Mouse (Mus musculus): ENCODE measurements at regions not wholly inside any gene's neighbourhood (a gene's known extent, or its start where the extent isn't known, plus 50 kb on each side); places are given as distances from the start of the nearest gene placed in this dataset.

DNA sequence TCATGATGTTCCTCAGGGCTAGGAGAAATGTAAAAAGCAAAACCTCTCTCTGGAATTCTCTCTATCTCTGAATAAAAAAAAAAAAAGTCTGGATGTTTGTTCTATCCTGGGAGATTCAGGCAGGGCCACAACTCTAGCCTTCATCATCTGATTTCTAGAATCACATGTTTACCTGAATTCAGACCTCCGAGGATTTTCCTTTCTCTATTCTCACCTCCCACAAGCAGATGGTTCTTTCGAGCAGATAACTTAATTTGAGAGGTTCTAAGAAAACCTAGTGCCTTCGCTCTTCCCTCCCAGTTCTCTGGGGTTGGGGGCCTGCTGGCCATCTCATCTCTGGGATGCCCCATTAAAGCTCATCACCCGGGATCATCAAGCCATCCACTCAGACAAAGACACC lies 219.3 kb upstream of the Snx19 start:
- WGBS (ENCODE audit: insufficient replicate concordance): 54% methylated on average over 4 of the region's 4 CpGs

DNA sequence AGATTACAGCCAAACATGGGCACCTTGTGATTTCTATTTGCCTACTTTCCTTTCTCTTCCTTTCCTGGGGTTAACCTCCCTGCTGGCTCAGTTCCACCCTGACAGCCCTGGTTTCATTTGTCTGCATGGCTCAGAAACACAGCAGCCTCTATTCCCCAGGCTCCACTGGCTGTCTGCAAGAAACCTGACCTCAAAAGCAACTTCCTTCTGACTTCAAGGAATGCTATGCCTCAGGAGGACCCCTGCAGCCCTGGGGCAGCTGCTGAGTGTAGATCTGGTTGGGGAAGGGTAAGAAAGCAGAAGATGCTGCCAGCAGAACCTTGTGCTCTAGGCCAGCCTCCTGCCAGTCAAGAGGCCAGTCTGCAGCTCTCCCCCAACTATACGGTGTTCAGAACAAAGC lies 217.1 kb upstream of the Snx19 start:
- H3K4me2 ChIP-seq (ENCODE audit: low read depth): no peak overlapping the region
- no peaks in the 10 kb centered on the region for H3K27me3 ChIP-seq (ENCODE audit: control insufficient read depth, insufficient read depth, low read length)
- no peak for TF ChIP-seq EP300 (IDR thresholded peaks at IDR 0.05; ENCODE audit: low read depth)
- no peak for TF ChIP-seq CTCF (IDR thresholded peaks at IDR 0.05; ENCODE audit: low read depth)
- DNase-seq (ENCODE audit: low read depth in 3 of 3, low spot score in 3 of 3) (no peak), ATAC-seq (ENCODE audit: insufficient read depth) (no peak)
- no peak overlapping the region for H3K9ac ChIP-seq (replicated peaks)
- 57% methylated on average over 1 of the region's 1 CpGs for WGBS (ENCODE audit: insufficient replicate concordance)
- H3K9me3 ChIP-seq (ENCODE audit: control insufficient read depth, low read length): no peaks in the 10 kb centered on the region
- H3K36me3 ChIP-seq (replicated peaks; ENCODE audit: control insufficient read depth, insufficient read depth, low read depth): no peaks in the 10 kb centered on the region
- H3K4me1 ChIP-seq (replicated peaks; ENCODE audit: control insufficient read depth in 2 of 2, insufficient read depth in 2 of 2, low read length in 1 of 2): no peaks in the 10 kb centered on the region
- H3K4me3 ChIP-seq (ENCODE audit: insufficient read depth in 1 of 2, low read depth in 2 of 2, low read length in 2 of 2): no peak overlapping the region
- H3K27ac ChIP-seq: no peak overlapping the region

More for the DNA sequence above, 219.3 kb upstream of the Snx19 start:
- Histone ChIP-seq H3K36me3 (replicated peaks; ENCODE audit: control insufficient read depth, insufficient read depth, low read depth) (no peaks in the 10 kb centered on the region), H3K4me1 (replicated peaks; ENCODE audit: control insufficient read depth in 2 of 2, insufficient read depth in 2 of 2, low read length in 1 of 2) (no peaks in the 10 kb centered on the region), H3K27me3 (ENCODE audit: control insufficient read depth, insufficient read depth, low read length) (no peaks in the 10 kb centered on the region), H3K9me3 (ENCODE audit: control insufficient read depth, low read length) (no peaks in the 10 kb centered on the region), H3K27ac (no peak overlapping the region), H3K4me2 (ENCODE audit: low read depth) (no peak overlapping the region), H3K9ac (replicated peaks) (no peak overlapping the region), H3K4me3 (ENCODE audit: insufficient read depth in 1 of 2, low read depth in 2 of 2, low read length in 2 of 2) (no peak overlapping the region)
- TF ChIP-seq EP300 (IDR thresholded peaks at IDR 0.05; ENCODE audit: low read depth) (no peak), CTCF (IDR thresholded peaks at IDR 0.05; ENCODE audit: low read depth) (no peak)
- DNase-seq (ENCODE audit: low read depth in 3 of 3, low spot score in 3 of 3): no peak
- no peak for ATAC-seq (ENCODE audit: insufficient read depth)

DNA sequence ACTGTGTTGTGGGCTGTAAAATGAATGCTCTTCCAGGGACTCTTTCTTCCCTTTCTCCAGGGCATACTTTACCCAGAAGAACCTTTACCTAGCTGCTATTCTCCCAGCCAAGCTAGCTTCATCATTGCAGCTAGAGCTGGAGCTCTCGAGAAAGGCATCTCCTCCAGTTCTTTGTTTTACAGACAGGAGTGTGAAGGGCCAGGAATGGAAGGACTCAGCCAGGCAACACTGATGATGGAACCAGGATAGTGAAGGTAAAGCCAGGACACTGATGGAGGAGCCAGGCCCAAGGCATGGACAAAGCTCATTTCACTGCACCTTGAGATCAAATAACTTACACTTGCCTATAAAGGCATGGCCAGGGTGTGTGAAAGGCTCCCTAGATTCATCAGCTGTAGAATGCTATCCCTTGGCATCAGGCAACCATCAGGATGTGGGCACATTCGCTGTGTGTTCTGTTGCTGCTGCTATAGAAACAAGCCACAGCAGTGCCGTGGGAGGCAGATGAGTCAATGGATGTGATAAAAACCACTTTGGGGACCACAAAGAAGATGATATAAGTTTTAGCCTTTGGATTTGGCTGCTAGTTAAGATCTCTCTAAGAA lies 214.3 kb upstream of the Snx19 start:
- H3K4me2 ChIP-seq (ENCODE audit: low read depth): no peak overlapping the region
- H3K27ac ChIP-seq: no peak overlapping the region
- H3K9me3 ChIP-seq (ENCODE audit: control insufficient read depth, low read length): no peaks in the 10 kb centered on the region
- H3K27me3 ChIP-seq (ENCODE audit: control insufficient read depth, insufficient read depth, low read length): no peaks in the 10 kb centered on the region
- 38% methylated on average over 3 of the region's 3 CpGs for WGBS (ENCODE audit: insufficient replicate concordance)
- no peak overlapping the region for H3K9ac ChIP-seq (replicated peaks)
- TF ChIP-seq EP300 (IDR thresholded peaks at IDR 0.05; ENCODE audit: low read depth): no peak
- TF ChIP-seq CTCF (IDR thresholded peaks at IDR 0.05; ENCODE audit: low read depth): no peak
- DNase-seq (ENCODE audit: low read depth in 3 of 3, low spot score in 3 of 3): no peak
- no peak for ATAC-seq (ENCODE audit: insufficient read depth)
- H3K4me1 ChIP-seq (replicated peaks; ENCODE audit: control insufficient read depth in 2 of 2, insufficient read depth in 2 of 2, low read length in 1 of 2): no peaks in the 10 kb centered on the region
- no peak overlapping the region for H3K4me3 ChIP-seq (ENCODE audit: insufficient read depth in 1 of 2, low read depth in 2 of 2, low read length in 2 of 2)
- no peaks in the 10 kb centered on the region for H3K36me3 ChIP-seq (replicated peaks; ENCODE audit: control insufficient read depth, insufficient read depth, low read depth)

DNA sequence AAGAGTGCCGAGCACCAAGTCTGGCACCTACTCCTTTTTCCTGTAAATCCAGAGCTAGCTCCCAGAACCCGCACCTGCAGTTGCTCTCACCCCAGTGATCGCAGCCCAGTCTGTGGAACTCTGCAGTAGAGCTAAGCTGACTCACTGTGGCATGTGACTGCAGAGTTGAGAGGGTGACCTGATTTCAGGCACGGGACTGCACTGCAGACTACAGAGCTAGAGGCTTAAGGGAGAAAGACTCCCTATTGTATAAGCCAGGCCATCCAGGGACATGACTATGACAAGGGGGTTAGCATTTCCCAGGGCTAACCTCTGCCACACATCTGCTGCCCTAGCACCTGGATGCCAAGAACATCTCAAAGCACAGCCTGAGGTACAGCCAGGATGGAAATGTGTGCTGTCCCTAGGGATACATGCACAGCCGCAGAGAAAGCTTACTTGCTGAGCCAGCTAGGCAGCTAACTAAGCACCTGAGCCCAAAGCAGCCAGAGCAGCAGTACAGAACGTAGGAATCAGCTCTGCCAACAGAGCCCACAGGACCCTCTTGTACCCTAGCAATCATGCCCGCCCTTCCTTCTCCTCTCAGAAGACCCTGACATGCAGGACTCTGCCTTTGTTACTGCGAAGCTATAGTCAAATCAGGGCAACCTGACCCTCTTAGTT lies 192.3 kb upstream of the Snx19 start:
- ATAC-seq (ENCODE audit: insufficient read depth): no peak
- Histone ChIP-seq H3K9ac (replicated peaks) (no peak overlapping the region), H3K27me3 (ENCODE audit: control insufficient read depth, insufficient read depth, low read length) (no peaks in the 10 kb centered on the region), H3K4me2 (ENCODE audit: low read depth) (no peak overlapping the region), H3K9me3 (ENCODE audit: control insufficient read depth, low read length) (no peaks in the 10 kb centered on the region), H3K4me3 (ENCODE audit: insufficient read depth in 1 of 2, low read depth in 2 of 2, low read length in 2 of 2) (no peak overlapping the region), H3K4me1 (replicated peaks; ENCODE audit: control insufficient read depth in 2 of 2, insufficient read depth in 2 of 2, low read length in 1 of 2) (no peaks in the 10 kb centered on the region), H3K36me3 (replicated peaks; ENCODE audit: control insufficient read depth, insufficient read depth, low read depth) (no peaks in the 10 kb centered on the region), H3K27ac (no peak overlapping the region)
- no peak for DNase-seq (ENCODE audit: low read depth in 3 of 3, low spot score in 3 of 3)
- TF ChIP-seq CTCF (IDR thresholded peaks at IDR 0.05; ENCODE audit: low read depth) (no peak), EP300 (IDR thresholded peaks at IDR 0.05; ENCODE audit: low read depth) (no peak)
- 51% methylated on average over 8 of the region's 8 CpGs for WGBS (ENCODE audit: insufficient replicate concordance)

DNA sequence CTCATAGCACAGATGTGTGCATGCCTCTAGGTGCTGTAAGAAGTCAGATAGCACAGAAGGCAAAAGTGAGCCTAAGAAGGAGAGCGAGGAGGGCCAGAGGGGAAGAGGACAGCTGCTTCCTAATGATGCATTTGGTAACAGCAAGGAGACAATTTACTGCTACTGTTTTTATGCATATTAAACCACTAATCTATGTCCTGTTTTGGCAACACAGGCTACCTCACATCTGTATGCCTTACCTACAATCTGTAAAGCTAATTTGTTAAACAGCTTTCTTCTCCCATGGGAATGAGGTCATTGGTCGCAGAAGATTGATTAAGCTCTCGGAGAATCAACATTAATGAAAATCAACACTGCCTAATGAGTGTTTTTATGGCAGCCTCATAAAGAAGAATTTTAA lies 191.1 kb upstream of the Snx19 start:
- Histone ChIP-seq H3K4me1 (replicated peaks; ENCODE audit: control insufficient read depth in 2 of 2, insufficient read depth in 2 of 2, low read length in 1 of 2) (no peaks in the 10 kb centered on the region), H3K9me3 (ENCODE audit: control insufficient read depth, low read length) (no peaks in the 10 kb centered on the region), H3K4me3 (ENCODE audit: insufficient read depth in 1 of 2, low read depth in 2 of 2, low read length in 2 of 2) (no peak overlapping the region), H3K4me2 (ENCODE audit: low read depth) (no peak overlapping the region), H3K36me3 (replicated peaks; ENCODE audit: control insufficient read depth, insufficient read depth, low read depth) (no peaks in the 10 kb centered on the region), H3K9ac (replicated peaks) (no peak overlapping the region), H3K27me3 (ENCODE audit: control insufficient read depth, insufficient read depth, low read length) (no peaks in the 10 kb centered on the region), H3K27ac (no peak overlapping the region)
- TF ChIP-seq CTCF (IDR thresholded peaks at IDR 0.05; ENCODE audit: low read depth) (no peak), EP300 (IDR thresholded peaks at IDR 0.05; ENCODE audit: low read depth) (no peak)
- WGBS (ENCODE audit: insufficient replicate concordance): 51% methylated on average over 3 of the region's 3 CpGs
- ATAC-seq (ENCODE audit: insufficient read depth) (no peak), DNase-seq (ENCODE audit: low read depth in 3 of 3, low spot score in 3 of 3) (no peak)

All from liver, embryonic 14.5 days (tissue).